Mouse (Mus musculus) regulatory T cell (primary cell): ENCODE measurements around the gene Ednra.
"Not testable (repeated sequence)": the region's sequence is repeated elsewhere in the genome, so short reads cannot be mapped to it uniquely, and the experiment has no call there.

ENCODE experiments used
- in situ Hi-C: fragments of 300-600 bp; cut with MboI, MseI; formaldehyde crosslinking; loops from one replicate; pipeline ENCODE4 v1.15.1; 2025; ENCODE audit warnings: high pct_unique_total_duplicates

Gene Ednra

DNA sequence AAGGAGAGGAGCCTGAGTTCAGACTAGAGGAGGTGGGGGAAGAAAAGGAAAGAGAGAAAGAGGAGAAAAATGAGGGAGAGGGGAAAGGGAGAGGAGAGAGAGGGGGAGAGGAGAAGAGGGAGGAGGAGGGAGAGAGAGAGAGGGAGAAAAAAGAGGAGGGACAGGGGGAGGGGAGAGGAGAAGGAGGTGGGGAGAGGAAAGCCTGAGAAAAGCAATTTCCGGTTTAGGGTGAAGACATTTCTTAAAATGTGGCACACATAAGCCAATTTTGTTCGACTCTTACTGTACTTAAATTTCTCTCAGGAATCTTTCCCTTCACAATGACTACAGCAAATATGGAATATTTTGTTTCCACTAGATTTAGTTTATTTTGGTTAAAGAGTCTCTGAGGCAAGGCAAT is 5.3 kb downstream of the Ednra start:
- in situ Hi-C loops = no loop called here

DNA sequence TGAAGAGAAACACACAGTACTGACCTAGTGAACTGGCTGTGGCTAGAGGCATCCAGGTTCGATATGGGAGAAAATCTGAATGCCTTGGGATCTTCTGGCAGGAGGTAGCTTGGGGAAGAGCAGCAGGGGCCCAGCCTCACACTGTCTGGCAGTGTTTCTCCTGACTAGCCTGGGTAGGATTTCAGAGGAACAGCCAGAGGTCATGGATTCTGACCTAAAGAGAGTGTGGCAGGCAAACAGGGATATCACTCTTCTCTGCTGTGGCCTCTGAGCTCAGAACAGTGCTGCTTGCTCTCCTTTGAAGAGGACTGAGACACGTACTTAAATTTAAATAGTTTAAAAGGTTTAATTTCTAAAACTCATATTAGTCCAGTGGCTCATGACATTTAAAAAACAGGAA is 7.2 kb downstream of the Ednra start:
- in situ Hi-C loops = no loop called here

- in situ Hi-C loops = no loop called here
Observed at GRCm38 (mm10) chr8:77714455-77714854, 9.8 kb downstream of the Ednra start.

- in situ Hi-C loops = no loop called here
Observed at GRCm38 (mm10) chr8:77713688-77714087, 10.6 kb downstream of the Ednra start.

- in situ Hi-C loops = no loop called here
Observed at GRCm38 (mm10) chr8:77704768-77705167, 19.5 kb downstream of the Ednra start.

GRCm38 (mm10) chr8:77698028-77698427 is 26.2 kb downstream of the Ednra start:
- in situ Hi-C loops = no loop called here

DNA sequence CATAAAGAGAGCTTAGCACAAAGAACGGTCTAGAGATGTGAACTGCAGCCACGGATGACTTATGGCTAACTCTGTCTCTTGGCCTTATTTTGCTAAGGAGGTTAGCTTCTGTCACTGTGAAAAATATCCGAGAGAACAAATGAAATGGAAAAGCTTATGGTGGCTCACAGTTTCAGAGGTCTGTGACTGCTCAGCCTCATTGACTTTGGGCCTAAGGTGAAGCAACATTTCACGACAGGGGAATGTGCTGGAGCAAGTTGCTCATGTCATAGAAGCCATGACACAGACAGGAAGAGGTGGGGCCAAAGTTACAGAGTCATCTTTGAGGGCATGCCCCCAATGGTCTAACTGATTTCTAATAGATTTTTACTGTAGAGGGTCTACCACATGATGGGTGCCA is 28.1 kb downstream of the Ednra start:
- in situ Hi-C loops = no loop called here

DNA sequence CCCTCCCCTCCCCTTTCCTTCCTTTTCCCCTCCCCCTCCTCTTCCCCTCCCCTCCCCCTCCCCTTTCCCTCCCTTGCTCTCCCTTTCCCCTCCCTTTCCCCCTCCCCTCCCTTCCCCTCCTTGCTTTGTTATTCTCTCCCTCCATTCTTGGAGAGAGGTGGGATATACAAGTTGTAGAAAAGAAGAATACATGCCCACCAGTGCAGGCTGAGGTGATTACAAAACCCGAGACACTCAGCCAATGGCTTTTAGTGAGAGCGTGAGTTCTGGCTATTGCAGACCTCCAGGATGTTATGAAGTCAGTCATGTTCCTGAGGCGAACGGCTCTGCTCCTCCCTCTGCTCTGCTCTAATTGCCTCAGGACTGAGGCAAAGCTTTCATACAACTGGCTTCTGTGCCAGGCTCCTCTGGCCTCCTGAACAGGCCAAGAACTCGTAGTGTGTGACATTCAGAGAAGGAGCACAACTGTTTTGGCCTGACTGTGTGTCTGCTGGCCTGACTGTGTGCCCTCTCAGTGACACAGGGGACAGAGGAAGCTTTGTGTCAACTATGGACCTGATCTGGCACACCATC is 28.7 kb downstream of the Ednra start:
- in situ Hi-C loops = no loop called here

DNA sequence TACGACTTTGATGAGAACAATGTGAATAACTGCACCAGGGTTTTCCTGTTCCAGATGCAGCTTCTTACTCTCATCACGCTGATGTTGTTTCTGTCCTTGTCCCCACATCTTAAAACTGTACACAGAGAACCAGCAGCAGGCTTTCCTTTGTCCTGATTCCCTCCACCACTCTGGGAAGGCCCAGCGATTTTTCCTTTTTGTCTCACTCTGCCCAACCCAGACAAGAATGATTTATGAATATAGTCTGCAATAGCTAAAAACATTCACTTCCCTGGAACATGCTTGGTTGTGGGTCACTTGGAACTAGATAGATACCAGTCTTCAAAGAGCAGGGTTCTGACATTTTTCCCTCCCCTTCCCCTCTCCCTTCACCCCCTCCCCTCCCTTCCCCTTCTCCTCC is 29.2 kb downstream of the Ednra start:
- in situ Hi-C loops = no loop called here

GRCm38 (mm10) chr8:77694588-77694987 is 29.7 kb downstream of the Ednra start:
- in situ Hi-C loops = no loop called here

DNA sequence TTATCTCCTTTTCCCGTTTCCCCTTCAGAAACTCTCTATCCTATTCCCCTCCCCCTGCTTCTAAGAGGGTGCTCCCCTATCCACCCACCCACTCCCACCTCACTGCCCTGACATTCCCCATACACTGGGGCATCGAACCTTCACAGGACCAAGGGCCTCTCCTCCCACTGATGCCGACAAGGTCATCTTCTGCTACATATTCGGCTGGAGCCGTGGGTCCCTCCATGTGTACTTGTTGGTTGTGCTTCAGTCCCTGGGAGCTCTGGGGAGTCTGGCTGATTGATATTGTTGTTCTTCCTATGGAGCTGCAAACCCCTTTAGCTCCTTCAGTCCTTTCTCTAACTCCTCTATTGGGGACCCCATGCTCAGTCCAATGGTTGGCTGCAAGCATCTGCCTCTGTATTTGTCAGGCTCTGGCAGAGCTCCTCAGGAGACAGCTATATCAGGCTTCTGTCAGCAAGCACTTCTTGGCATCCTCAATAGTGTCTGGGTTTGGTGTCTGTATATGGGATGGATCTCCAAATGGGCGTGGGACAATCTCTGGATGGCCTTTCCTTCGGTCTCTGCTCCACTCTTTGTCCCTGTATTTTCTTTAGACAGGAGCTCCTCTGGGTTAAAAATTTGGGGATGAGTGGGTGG is 34.7 kb downstream of the Ednra start:
- in situ Hi-C loops = not testable (repeated sequence)

DNA sequence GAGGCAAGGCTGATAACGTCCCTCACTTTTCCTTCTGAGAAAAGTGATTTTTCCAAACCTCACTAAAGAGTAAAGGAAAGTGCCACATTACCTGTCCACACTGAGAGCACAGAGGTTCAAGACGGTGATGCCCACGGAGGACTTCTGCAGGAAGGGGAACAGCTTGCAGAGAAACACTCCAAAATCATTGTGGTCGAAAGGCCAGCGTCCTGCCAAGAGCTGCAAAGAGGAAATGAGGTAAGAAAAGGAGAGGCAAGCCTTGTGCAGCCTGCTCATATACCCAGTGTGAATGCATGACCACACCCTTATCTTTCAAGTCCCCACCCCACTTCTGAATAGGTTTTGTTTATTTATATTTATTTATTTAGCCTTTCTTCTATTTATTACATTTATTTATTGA is 35.3 kb downstream of the Ednra start:
- in situ Hi-C loops = no loop called here

DNA sequence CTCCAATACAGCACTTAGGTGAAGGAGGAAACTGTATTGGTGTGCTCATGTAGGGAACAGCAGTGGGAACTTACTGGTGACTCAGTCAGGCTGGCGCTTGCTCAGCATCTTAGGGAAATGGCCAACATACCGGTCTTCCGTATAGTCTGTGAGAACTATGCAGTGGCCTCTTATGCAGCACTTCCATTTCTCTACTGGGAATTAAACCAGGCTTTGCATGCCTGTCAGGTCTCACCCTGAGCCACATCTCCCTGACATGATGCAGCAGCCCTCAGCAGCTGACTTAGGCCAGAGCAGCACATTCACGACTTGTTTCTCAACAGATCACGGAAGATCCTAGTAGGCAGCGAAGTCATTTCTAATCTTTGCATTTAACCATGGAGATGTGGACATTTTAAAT is 39.9 kb downstream of the Ednra start:
- in situ Hi-C loops = no loop called here

GRCm38 (mm10) chr8:77683356-77684106 is 40.7 kb downstream of the Ednra start:
- in situ Hi-C loops = no loop called here

GRCm38 (mm10) chr8:77682008-77682934 is 42.0 kb downstream of the Ednra start:
- in situ Hi-C loops = no loop called here

DNA sequence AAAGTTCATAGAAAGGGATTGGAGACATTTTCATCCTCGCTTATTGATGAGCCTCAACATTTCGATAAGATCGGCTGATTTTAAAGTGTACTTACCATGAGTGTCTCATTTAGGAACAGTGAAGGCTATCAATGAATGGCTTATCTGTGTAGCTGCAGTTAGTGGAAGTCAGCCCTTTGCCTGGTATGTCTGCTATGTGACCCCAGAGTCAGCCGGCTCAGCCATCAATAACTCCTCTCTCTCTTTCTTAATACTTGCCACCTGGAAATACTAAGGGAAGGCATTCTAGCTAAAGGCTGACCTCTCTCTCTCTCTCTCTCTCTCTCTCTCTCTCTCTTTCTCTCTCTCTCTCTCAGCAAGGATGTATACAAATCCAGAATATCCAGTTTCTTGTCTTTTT is 52.2 kb downstream of the Ednra start:
- in situ Hi-C loops = no loop called here

DNA sequence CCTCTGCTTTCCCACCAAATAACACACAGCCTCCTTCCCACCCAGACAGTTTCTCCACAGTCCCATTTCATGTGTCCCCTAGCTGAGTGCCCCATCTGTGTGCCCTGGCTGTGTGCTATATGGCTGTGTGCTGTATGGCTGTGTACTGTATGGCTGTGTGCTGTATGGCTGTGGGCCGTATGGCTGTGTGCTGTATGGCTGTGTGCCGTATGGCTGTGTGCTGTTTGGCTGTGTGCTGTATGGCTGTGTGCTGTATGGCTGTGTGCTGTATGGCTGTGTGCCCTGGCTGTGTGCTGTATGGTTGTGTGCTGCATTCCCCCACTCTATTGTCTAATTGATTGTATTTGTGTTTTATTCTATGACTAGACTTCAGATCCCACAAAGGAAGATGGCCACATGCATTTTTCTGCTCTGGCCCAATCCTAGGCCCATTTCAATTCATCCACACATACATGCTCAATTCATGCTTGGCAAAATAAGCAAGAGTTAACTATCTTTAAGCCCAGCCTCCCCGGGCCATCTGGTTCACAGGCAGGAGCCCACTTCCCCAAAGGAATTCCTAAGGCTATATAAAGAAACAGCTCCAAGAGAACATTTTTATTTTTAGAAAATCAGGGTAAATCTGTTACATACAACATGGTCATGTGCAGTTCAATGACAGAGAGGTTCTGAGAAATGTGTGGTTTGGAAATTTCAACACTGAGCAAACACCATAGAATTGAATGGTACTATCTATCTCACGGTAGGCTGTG is 53.5 kb downstream of the Ednra start:
- in situ Hi-C loops = no loop called here

DNA sequence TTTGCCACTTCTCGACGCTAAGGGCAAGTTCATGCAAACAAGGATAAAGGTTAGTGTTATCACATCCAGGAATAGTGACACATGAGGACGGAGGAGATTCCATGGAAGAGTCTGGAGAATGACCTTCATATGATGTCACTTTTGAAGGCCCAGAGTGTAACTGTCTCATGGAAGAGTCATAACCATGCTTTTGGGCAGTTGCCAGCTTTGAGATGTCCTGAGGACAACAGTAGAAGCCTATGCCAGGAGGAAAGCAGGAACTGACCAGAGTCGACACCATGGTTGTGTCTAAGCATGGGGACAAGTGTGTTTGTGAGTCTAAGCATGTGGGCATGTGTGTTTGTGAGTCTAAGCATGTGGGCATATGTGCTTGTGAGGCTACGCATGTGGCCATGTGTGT is 56.3 kb downstream of the Ednra start:
- in situ Hi-C loops = no loop called here

- in situ Hi-C loops = no loop called here
Observed at GRCm38 (mm10) chr8:77664901-77665300, 59.4 kb downstream of the Ednra start.

DNA sequence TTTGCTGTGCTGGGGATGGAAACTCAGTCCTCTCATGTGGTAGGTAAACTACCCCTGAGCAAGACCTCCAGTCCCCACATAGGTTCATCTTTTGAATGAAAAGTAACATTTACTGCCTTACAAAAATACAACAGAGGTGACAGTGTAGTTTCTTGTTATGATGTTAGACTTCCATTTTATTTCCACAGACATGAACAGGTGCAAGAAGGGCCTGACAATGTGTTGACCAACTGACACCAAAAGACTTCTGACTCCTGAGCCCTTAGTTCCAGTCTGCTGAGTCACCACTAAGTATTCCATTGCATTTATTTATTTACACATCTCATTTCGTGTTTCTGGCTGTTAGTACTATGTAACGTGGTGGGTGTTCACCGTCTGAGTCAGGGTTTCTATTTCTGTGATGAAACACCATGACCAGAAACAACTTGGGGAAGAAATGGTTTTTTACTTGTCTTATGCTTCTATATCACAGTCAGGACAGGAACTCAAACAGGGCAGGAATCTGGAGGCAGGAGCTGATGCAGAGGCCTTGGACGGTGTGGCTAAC is 64.7 kb downstream of the Ednra start:
- in situ Hi-C loops = no loop called here

- in situ Hi-C loops = no loop called here
Observed at GRCm38 (mm10) chr8:77658356-77658755, 65.9 kb downstream of the Ednra start.
